ENCODE assay signal across 8 mouse cellular contexts in genomic region chr2:150748854-150749253, GRCm38 (mm10). TPM values are rescaled to one million over a fixed set of nuclear protein-coding genes. Genes with fewer than 3 reads are reported as not detected.
DNase-seq lines count a peak whose midpoint lies in the region; ATAC-seq and TF ChIP-seq lines count a peak whose summit lies in the region.

Entpd6 (plus strand) TSS chr2:150749042.

- peaks cover 17% of the 10 kb centered on the region for H3K36me3 ChIP-seq in hindbrain, embryonic 10.5 days
- no peaks in the 10 kb centered on the region for H3K36me3 ChIP-seq in lung, postnatal 0 days (ENCODE audit: insufficient read depth, low read length)

- peak within 1 kb of the TSS; percentile 92 for H3K27ac ChIP-seq in hindbrain, embryonic 10.5 days
- H3K27ac ChIP-seq in lung, postnatal 0 days (ENCODE audit: low read length): peak within 1 kb of the TSS; percentile 86

- peak; percentile 90 for TF ChIP-seq CTCF in lung, postnatal 0 days (IDR thresholded peaks at IDR 0.05)

- H3K9me3 ChIP-seq in hindbrain, embryonic 10.5 days: no peaks in the 10 kb centered on the region
- no peaks in the 10 kb centered on the region for H3K9me3 ChIP-seq in lung, postnatal 0 days (ENCODE audit: low read length)

- peaks cover 18% of the 10 kb centered on the region for H3K4me1 ChIP-seq in hindbrain, embryonic 10.5 days (replicated peaks)
- H3K4me1 ChIP-seq in lung, postnatal 0 days (ENCODE audit: insufficient read depth, low read depth, low read length): no peaks in the 10 kb centered on the region; the same call in 1 of the 2 replicates

- DNase-seq in MEL-GATA-1-ER (ENCODE audit: extremely low read depth, low read depth): peak; percentile 96
- peak; percentile 97 for DNase-seq in cerebellum, adult 8-10 months
- peak; percentile 95 for DNase-seq in hindbrain, embryonic 10.5 days (ENCODE audit: low spot score)
- peak; percentile 98 for DNase-seq in layer of hippocampus, adult 9-11 months
- DNase-seq in lung, postnatal 0 days (ENCODE audit: low spot score): peak; percentile 97
- peak; percentile 91 for DNase-seq in ovary, postnatal 14 days (ENCODE audit: low spot score)
- peak; percentile 95 for DNase-seq in thymus, postnatal 14 days

- ATAC-seq in frontal cortex, adult (ENCODE audit: low TSS enrichment): peak; percentile 94
- peak; percentile 97 for ATAC-seq in lung, postnatal 0 days

- peak within 1 kb of the TSS; percentile 99 for H3K4me2 ChIP-seq in lung, postnatal 0 days (replicated peaks; ENCODE audit: low read depth, low read length)

- TF ChIP-seq EP300 in lung, postnatal 0 days (IDR thresholded peaks at IDR 0.05): no peak

- peak within 1 kb of the TSS; percentile 86 for H3K4me3 ChIP-seq in hindbrain, embryonic 10.5 days
- peak within 1 kb of the TSS; percentile 59 for H3K4me3 ChIP-seq in lung, postnatal 0 days (ENCODE audit: low read depth, low read length)

- H3K9ac ChIP-seq in lung, postnatal 0 days (replicated peaks; ENCODE audit: low read depth): peak within 1 kb of the TSS; percentile 43

- WGBS in hindbrain, embryonic 10.5 days: under 1% methylated on average over 30 of the region's 30 CpGs
- 2% methylated on average over 30 of the region's 30 CpGs for WGBS in lung, postnatal 0 days

- peaks cover 12% of the 10 kb centered on the region for H3K27me3 ChIP-seq in hindbrain, embryonic 10.5 days (ENCODE audit: insufficient read depth, poor library complexity, severe bottlenecking)
- no peaks in the 10 kb centered on the region for H3K27me3 ChIP-seq in lung, postnatal 0 days (replicated peaks; ENCODE audit: insufficient read depth, low read length)

RNA-seq across cellular contexts. Expression of gene Entpd6, which starts in this region (rescaled TPM):
- 35.6 and 37.3 TPM in 2 replicates for polyA plus RNA-seq in hindbrain, embryonic 10.5 days (2016; fragmentation: Nextera tagmentation; extraction: Ambion mirVana)
- polyA plus RNA-seq in lung, postnatal 0 days (2015; fragmentation: Nextera tagmentation; extraction: Ambion mirVana): 10.1 and 11.2 TPM in 2 replicates

Comparison
In these comparisons a context has a peak if more than half of its experiments do, and no peak if none do; other contexts are left out.
1. Peak in every context shown above with its lines: DNase-seq, ATAC-seq, H3K4me3 ChIP-seq and H3K27ac ChIP-seq.